Mouse (Mus musculus) midbrain, postnatal 0 days (tissue): ENCODE data around the gene Nup214. TPM values are rescaled to one million over a fixed set of nuclear protein-coding genes. Genes with fewer than 3 reads are reported as not detected.

ENCODE experiments used
- ATAC-seq: fragments of 200-750 bp; cut with Nextera tagmentation; 2 replicates; pipeline ENCODE4 v1.8.0; 2017; ENCODE audit warnings: moderate number of reproducible peaks, mild to moderate bottlenecking, moderate TSS enrichment, moderate library complexity; ENCODE audit not compliant: low FRiP score
- DNase-seq: peaks from one replicate; pipeline ENCODE4 v3.0.0-alpha.2; 2015; ENCODE audit warnings: low spot score
- H3K27ac ChIP-seq: fragments of 300-500 bp; sonication (generic); 2 replicates; pipeline ENCODE4 v1.5.1; 2014; ENCODE audit warnings: low read depth, mild to moderate bottlenecking, low read length, mixed read lengths
- H3K27me3 ChIP-seq: fragments of 300-500 bp; sonication (generic); 2 replicates; pipeline ENCODE4 v1.6.1; 2014; ENCODE audit warnings: low read length, control low read depth, mixed read lengths; ENCODE audit not compliant: insufficient read depth
- H3K36me3 ChIP-seq: fragments of 300-500 bp; sonication (generic); 2 replicates; pipeline ENCODE4 v1.6.1; 2014; ENCODE audit warnings: low read length, control low read depth, mixed read lengths; ENCODE audit not compliant: insufficient read depth
- H3K4me1 ChIP-seq: fragments of 300-500 bp; sonication (generic); 2 replicates; pipeline ENCODE4 v1.6.1; 2014; ENCODE audit warnings: mild to moderate bottlenecking, control low read depth, antibody characterized with exemption, low read length, mixed read lengths; ENCODE audit not compliant: insufficient read depth
- H3K4me2 ChIP-seq: fragments of 300-500 bp; sonication (generic); 2 replicates; pipeline ENCODE4 v1.6.1; 2014; ENCODE audit warnings: low read depth, mild to moderate bottlenecking, low read length, mixed read lengths; ENCODE audit not compliant: poor library complexity, severe bottlenecking
- H3K4me3 ChIP-seq: fragments of 300-500 bp; sonication (generic); 2 replicates; pipeline ENCODE4 v1.5.1; 2014; ENCODE audit warnings: low read depth, mild to moderate bottlenecking, low read length, moderate library complexity
- H3K9ac ChIP-seq: fragments of 300-500 bp; sonication (generic); replicated peaks from 2 replicates; pipeline ENCODE4 v1.6.1; 2014; ENCODE audit warnings: mild to moderate bottlenecking, low read length, moderate library complexity, mixed read lengths; ENCODE audit not compliant: poor library complexity, severe bottlenecking
- H3K9me3 ChIP-seq: fragments of 300-500 bp; sonication (generic); 2 replicates; pipeline ENCODE4 v1.6.1; 2016; ENCODE audit warnings: low read length, control low read depth
- CTCF ChIP-seq: IDR thresholded peaks from 2 replicates; pipeline ENCODE4 v1.5.1; 2016; ENCODE audit warnings: antibody characterized with exemption, mild to moderate bottlenecking
- WGBS: fragments of 180-500 bp; shearing (Covaris S2); extraction: QIAGEN DNeasy Blood & Tissue Kit; methylation state at CpG from one replicate; pipeline ENCODE4 v1.1.7; 2014; 5-methylcytosine and 5-hydroxymethylcytosine counted together
- polyA plus RNA-seq: library from polyadenylated mRNA; unstranded; fragments of >200 nt; fragmentation: Nextera tagmentation; extraction: Ambion mirVana; gene quantifications from 2 replicates; pipeline ENCODE4 v1.2.1, GENCODE M21; 2015
- total RNA-seq: library from RNA; depleted of rRNA; stranded (reverse); fragments of >200 nt; gene quantifications from 2 replicates; pipeline ENCODE4 v1.2.3, GENCODE M21; 2014

Nup214 gene
- total and polyA plus RNA-seq, 2 experiments from 2014 or later = 29.0 to 67.0 TPM

DNA sequence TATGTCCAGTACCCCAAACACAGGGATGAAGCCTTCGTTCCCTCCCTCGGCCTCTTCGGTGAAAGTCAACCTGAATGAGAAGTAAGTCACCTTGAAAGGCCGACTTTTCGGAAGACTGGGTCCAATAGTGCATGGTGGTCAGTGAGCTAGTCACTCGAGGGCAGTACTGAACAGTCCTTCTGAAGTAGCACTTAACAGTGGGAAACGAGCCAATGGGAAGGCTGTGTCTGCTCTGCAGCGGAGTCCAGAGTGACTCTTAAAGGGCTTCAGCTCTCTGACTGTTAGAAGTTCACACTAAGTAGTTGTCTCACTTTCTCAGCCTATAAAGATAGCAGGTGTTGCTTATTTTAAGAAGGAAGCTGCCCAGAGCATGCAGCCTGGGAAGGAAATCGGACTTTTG is 20.7 kb downstream of the Nup214 start:
- TF ChIP-seq CTCF = no peak
- Histone ChIP-seq H3K27me3 (no peaks in the 10 kb centered on the region), H3K9ac (no peak overlapping the region), H3K9me3 (no peaks in the 10 kb centered on the region), H3K27ac (no peak overlapping the region), H3K4me1 (no peaks in the 10 kb centered on the region), H3K4me3 (no peak overlapping the region), H3K36me3 (peaks cover 85% of the 10 kb centered on the region), H3K4me2 (no peak overlapping the region)
- DNase-seq = no peak
- WGBS = 94% methylated on average over 9 of the region's 9 CpGs
- no peak for ATAC-seq

DNA sequence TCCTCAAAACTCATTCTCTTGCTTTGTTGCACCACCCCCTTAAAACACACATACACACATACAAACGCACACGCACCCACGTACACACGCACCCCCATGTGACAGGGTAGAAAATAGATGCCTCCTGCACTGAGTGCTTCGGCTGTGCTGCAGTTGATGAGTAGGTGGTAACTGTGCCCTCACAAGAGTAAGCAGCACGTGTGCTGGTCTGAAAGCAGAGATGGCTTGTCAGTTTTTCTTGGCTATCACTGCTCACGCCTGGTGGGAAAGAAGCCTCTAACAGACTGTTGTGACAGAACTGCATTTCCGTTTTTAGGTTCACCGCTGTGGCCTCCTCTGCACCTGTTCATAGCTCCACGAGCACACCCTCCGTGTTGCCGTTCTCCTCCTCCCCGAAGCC is 21.8 kb downstream of the Nup214 start:
- Histone ChIP-seq H3K4me1 (no peaks in the 10 kb centered on the region), H3K4me2 (no peak overlapping the region), H3K4me3 (no peak overlapping the region), H3K9me3 (no peaks in the 10 kb centered on the region), H3K27me3 (no peaks in the 10 kb centered on the region), H3K27ac (no peak overlapping the region), H3K36me3 (peaks cover 82% of the 10 kb centered on the region), H3K9ac (no peak overlapping the region)
- WGBS = 95% methylated on average over 13 of the region's 13 CpGs
- DNase-seq = no peak
- ATAC-seq = no peak
- no peak for TF ChIP-seq CTCF

DNA sequence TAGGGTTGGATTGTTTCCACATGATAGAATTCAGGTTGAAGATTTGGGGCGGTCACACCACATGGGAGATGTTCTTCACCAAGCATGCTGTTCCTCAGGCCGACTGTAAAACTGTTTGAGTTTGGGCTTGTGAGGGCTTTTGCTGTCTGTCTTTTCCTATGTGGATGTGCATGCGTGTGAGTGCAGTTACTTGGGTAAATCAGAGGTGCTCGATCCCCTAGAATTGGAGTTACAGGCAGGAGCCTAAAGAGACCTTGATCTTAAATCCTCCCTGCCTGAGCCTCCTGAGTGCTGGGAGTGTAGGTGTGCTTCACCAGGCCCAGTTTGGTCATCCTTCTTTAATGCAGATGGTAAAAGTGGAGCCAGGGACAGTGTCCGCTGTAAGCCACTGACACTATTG is 23.3 kb downstream of the Nup214 start:
- no peak overlapping the region for H3K4me3 ChIP-seq
- WGBS = 93% methylated on average over 5 of the region's 5 CpGs
- H3K27ac ChIP-seq = no peak overlapping the region
- no peak overlapping the region for H3K9ac ChIP-seq
- no peak for TF ChIP-seq CTCF
- no peaks in the 10 kb centered on the region for H3K9me3 ChIP-seq
- DNase-seq (no peak), ATAC-seq (no peak)
- H3K27me3 ChIP-seq = no peaks in the 10 kb centered on the region
- no peak overlapping the region for H3K4me2 ChIP-seq
- no peaks in the 10 kb centered on the region for H3K4me1 ChIP-seq
- peaks cover 74% of the 10 kb centered on the region for H3K36me3 ChIP-seq

DNA sequence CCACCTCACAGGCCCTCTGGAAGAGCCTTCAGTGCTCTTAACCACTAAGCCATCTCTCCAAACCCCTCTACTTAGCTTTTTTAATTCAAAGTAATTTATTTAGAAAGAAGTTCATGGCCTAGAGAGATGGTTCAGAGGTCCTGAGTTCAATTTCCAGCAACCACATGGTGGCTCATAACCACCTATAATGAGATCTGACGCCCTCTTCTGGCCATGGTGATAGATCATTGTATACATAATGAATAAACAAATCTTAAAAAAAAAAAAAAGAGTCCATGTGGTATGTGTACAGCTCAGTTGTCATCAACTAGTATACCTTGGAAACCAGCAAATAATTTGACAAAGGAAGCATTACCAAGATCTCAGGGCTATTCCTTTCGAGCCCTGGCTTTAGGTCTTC is 24.2 kb downstream of the Nup214 start:
- ATAC-seq (no peak), DNase-seq (no peak)
- H3K4me3 ChIP-seq = no peak overlapping the region
- no peaks in the 10 kb centered on the region for H3K4me1 ChIP-seq
- no peaks in the 10 kb centered on the region for H3K9me3 ChIP-seq
- H3K9ac ChIP-seq = no peak overlapping the region
- no peak for TF ChIP-seq CTCF
- 79% methylated on average over 2 of the region's 2 CpGs for WGBS
- H3K27ac ChIP-seq = no peak overlapping the region
- H3K36me3 ChIP-seq = peaks cover 76% of the 10 kb centered on the region
- no peaks in the 10 kb centered on the region for H3K27me3 ChIP-seq
- H3K4me2 ChIP-seq = no peak overlapping the region

DNA sequence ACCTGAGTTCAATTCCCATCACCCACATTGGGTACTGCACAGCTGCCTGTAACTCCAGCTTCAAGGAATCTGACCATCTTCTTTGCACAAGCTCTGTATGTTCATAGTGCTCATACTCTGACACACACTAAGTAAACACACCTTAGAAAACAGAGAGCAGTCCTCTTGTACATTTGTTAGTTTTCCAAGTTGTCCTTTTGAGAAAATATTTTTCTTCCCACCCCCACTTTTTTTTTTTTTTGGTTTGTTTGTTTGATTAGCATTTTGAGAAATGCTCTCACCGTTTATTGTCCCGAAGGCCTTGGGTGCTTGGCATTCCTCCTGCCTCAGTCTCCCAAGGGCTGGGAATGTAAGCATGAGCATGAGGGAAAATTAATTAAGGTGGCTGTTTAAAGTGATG is 34.1 kb downstream of the Nup214 start:
- ATAC-seq = no peak
- no peaks in the 10 kb centered on the region for H3K9me3 ChIP-seq
- H3K9ac ChIP-seq = no peak overlapping the region
- H3K4me3 ChIP-seq = no peak overlapping the region
- no peak overlapping the region for H3K4me2 ChIP-seq
- H3K4me1 ChIP-seq = no peaks in the 10 kb centered on the region
- H3K27me3 ChIP-seq = no peaks in the 10 kb centered on the region
- peaks cover 65% of the 10 kb centered on the region for H3K36me3 ChIP-seq
- 98% methylated on average over 2 of the region's 2 CpGs for WGBS
- no peak overlapping the region for H3K27ac ChIP-seq
- no peak for DNase-seq
- no peak for TF ChIP-seq CTCF

DNA sequence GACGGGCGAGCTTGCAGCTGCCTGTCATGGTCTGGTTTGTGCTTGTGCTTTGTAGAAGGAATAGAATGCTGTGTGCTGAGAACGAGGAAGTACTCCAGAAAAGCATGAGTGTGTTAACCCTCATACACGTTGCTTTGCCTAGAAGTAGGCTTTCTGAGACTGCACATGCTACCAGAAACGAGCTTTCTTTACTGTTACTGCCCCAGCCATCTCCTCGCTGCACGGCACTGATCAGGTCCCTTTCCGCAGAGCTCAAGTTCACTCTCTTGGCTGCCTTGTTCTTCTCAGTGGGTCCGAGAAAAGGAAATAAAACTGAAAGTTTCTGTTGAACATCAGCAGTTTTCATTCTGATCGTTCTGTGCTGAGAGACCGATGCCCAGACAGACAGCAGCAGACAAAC is 34.5 kb downstream of the Nup214 start:
- Histone ChIP-seq H3K27ac (no peak overlapping the region), H3K36me3 (peaks cover 66% of the 10 kb centered on the region), H3K9me3 (no peaks in the 10 kb centered on the region), H3K27me3 (no peaks in the 10 kb centered on the region), H3K4me3 (no peak overlapping the region), H3K4me2 (no peak overlapping the region), H3K9ac (no peak overlapping the region), H3K4me1 (no peaks in the 10 kb centered on the region)
- TF ChIP-seq CTCF = no peak
- no peak for ATAC-seq
- 86% methylated on average over 11 of the region's 11 CpGs for WGBS
- no peak for DNase-seq
